Mouse (Mus musculus): ENCODE measurements at regions not wholly inside any gene's neighbourhood (a gene's known extent, or its start where the extent isn't known, plus 50 kb on each side); places are given as distances from the start of the nearest gene placed in this dataset.

DNA sequence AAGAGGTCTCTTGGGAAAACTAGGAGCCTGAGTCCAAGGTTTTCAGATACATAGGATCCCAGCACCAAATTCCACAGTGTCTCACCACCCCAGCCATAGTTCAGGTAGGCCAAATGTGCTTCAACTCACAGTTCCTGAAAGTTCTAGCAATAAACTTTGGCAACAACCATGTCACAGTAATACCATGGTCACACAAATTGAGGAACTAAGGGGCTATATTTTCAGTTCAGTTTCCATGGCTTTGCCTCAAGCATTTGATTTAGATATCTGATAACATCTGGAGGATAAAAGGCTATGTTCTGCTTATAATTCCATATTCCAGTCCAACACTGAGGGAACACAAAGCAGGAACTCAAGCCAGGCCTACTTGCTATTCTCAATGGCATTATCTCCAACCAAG lies 256.2 kb upstream of the Erbb4 start:
- H3K4me1 ChIP-seq (replicated peaks) = no peaks in the 10 kb centered on the region; the same call in 1 of the 2 replicates
- H3K27me3 ChIP-seq = no peaks in the 10 kb centered on the region
- H3K9me3 ChIP-seq = no peaks in the 10 kb centered on the region
- no peak overlapping the region for H3K27ac ChIP-seq (replicated peaks)
- no peak for ATAC-seq (ENCODE audit: low read depth)
- no peak overlapping the region for H3K9ac ChIP-seq
- no peak overlapping the region for H3K4me2 ChIP-seq
- H3K36me3 ChIP-seq = no peaks in the 10 kb centered on the region
- H3K4me3 ChIP-seq = no peak overlapping the region

DNA sequence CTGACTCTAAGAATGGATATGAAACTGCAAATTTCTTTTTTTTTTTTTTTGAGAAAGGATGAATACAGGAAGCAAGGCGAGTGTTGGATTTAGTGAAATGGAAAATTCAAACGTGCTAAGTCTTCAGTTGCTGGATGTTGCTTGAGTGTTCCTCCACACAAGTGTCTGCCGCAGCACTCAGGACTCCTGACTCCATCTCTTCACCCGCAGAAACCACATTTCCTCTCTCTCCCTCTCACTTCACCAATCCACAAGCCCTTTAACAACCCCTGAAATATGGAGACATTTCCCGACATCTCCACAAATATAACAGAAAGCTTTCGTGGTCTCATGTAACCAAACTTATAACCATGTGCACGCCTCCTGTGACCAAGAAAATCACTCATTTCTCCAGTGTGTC lies 249.7 kb upstream of the Erbb4 start:
- no peaks in the 10 kb centered on the region for H3K9me3 ChIP-seq
- no peaks in the 10 kb centered on the region for H3K27me3 ChIP-seq
- H3K36me3 ChIP-seq = no peaks in the 10 kb centered on the region
- H3K27ac ChIP-seq (replicated peaks) = no peak overlapping the region
- no peak overlapping the region for H3K4me3 ChIP-seq
- H3K9ac ChIP-seq = no peak overlapping the region
- WGBS = 86% methylated on average over 7 of the region's 7 CpGs
- no peak for ATAC-seq (ENCODE audit: low read depth)
- no peaks in the 10 kb centered on the region; the same call in 1 of the 2 replicates for H3K4me1 ChIP-seq (replicated peaks)
- H3K4me2 ChIP-seq = no peak overlapping the region

DNA sequence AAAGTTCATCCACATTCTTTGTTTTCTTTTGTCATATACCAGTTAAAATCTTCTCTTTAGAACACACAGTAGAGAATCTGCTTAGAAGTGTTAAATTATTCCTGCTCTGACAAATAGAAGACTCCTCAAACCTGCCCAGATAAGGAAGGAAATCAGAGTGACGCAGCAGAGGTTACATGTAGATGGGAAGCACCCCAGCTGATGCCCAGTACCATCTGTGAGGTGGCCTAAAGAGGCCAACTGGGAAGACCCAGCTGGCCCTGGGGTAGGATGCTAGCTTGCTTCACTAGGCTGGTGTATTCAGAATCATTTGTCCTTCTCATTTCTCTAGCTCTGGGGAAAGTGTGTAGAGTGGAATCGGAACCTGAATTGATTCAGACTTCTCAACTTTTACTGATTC lies 242.6 kb upstream of the Erbb4 start:
- H3K9ac ChIP-seq = no peak overlapping the region
- no peaks in the 10 kb centered on the region for H3K4me1 ChIP-seq (replicated peaks)
- no peaks in the 10 kb centered on the region for H3K36me3 ChIP-seq
- no peaks in the 10 kb centered on the region for H3K9me3 ChIP-seq
- H3K4me2 ChIP-seq = no peak overlapping the region
- no peak overlapping the region for H3K4me3 ChIP-seq
- H3K27me3 ChIP-seq = no peaks in the 10 kb centered on the region
- ATAC-seq (ENCODE audit: low read depth) = no peak
- no peak overlapping the region for H3K27ac ChIP-seq (replicated peaks)
- WGBS = 80% methylated on average over 2 of the region's 2 CpGs

DNA sequence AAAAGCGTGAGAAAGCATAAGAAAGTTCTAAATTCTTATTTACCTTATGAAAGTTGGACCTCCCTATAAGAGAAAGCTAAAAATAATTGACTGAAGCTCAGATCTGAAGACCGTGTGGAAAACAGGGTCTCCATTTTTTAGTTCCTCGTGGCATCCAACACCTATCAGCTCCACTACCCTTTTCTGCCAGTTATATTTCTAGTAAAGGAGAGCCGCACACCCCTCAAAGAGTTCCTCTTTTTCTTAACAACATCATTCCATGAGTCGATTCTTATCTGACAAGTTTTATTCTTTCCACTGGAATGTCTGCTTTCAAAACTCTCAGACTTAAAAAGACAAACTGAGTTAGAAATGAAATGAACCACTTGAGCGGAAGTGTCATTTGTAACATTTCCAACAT lies 242.0 kb upstream of the Erbb4 start:
- Histone ChIP-seq H3K36me3 (no peaks in the 10 kb centered on the region), H3K4me2 (no peak overlapping the region)

DNA sequence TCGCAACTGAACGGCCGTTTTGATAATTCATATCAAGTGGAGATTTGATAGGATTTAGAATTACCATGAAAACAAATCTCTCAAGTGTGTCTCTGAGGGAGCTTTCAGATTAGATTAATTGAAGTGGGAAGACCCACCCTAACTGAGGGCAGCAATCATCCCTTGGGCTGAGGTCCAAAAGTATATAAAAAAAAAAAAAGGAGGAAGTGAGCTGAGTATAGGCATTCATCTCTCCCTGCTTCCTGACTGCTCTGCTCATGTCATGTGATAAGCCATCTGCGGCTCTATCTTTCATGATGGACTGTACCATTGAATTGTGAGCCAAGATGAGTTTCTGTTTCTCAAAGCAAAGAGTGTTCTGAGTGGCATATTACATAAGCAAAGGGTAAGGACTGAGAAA lies 234.2 kb upstream of the Erbb4 start:
- H3K27me3 ChIP-seq = no peaks in the 10 kb centered on the region
- H3K27ac ChIP-seq (replicated peaks) = no peak overlapping the region
- no peak overlapping the region for H3K4me3 ChIP-seq
- no peaks in the 10 kb centered on the region for H3K36me3 ChIP-seq
- H3K4me2 ChIP-seq = no peak overlapping the region
- no peaks in the 10 kb centered on the region for H3K9me3 ChIP-seq
- ATAC-seq (ENCODE audit: low read depth) = no peak
- H3K9ac ChIP-seq = no peak overlapping the region
- 90% methylated on average over 4 of the region's 4 CpGs for WGBS
- H3K4me1 ChIP-seq (replicated peaks) = no peaks in the 10 kb centered on the region

More for the DNA sequence above, 242.0 kb upstream of the Erbb4 start:
- ATAC-seq (ENCODE audit: low read depth) = no peak
- no peak overlapping the region for H3K9ac ChIP-seq
- no peak overlapping the region for H3K4me3 ChIP-seq
- no peaks in the 10 kb centered on the region for H3K9me3 ChIP-seq
- WGBS = 92% methylated on average over 6 of the region's 6 CpGs
- no peaks in the 10 kb centered on the region for H3K4me1 ChIP-seq (replicated peaks)
- H3K27ac ChIP-seq (replicated peaks) = no peak overlapping the region
- H3K27me3 ChIP-seq = no peaks in the 10 kb centered on the region

DNA sequence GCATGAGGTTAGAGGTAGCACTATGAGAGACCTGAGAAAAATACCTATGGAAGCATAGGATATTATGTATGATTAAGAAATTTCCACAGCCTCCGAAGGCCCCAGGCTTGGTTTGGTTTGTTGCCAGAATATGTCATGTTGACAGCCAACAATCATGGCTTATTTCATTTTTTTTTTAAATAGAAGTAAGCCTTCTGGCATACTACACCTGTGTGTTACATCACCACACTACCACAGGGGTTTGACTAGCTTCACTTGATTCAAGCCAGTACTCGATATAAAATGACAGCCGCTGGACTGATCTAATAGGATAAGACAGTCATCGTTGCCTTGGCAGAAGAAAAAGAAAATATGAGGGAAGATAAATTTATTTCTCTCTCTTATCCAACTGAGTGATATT lies 232.6 kb upstream of the Erbb4 start:
- Histone ChIP-seq H3K9ac (no peak overlapping the region), H3K4me2 (no peak overlapping the region), H3K27ac (replicated peaks) (no peak overlapping the region), H3K4me3 (no peak overlapping the region), H3K9me3 (no peaks in the 10 kb centered on the region), H3K4me1 (replicated peaks) (no peaks in the 10 kb centered on the region), H3K36me3 (no peaks in the 10 kb centered on the region), H3K27me3 (no peaks in the 10 kb centered on the region)
- no peak for ATAC-seq (ENCODE audit: low read depth)
- WGBS = 95% methylated on average over 4 of the region's 4 CpGs

DNA sequence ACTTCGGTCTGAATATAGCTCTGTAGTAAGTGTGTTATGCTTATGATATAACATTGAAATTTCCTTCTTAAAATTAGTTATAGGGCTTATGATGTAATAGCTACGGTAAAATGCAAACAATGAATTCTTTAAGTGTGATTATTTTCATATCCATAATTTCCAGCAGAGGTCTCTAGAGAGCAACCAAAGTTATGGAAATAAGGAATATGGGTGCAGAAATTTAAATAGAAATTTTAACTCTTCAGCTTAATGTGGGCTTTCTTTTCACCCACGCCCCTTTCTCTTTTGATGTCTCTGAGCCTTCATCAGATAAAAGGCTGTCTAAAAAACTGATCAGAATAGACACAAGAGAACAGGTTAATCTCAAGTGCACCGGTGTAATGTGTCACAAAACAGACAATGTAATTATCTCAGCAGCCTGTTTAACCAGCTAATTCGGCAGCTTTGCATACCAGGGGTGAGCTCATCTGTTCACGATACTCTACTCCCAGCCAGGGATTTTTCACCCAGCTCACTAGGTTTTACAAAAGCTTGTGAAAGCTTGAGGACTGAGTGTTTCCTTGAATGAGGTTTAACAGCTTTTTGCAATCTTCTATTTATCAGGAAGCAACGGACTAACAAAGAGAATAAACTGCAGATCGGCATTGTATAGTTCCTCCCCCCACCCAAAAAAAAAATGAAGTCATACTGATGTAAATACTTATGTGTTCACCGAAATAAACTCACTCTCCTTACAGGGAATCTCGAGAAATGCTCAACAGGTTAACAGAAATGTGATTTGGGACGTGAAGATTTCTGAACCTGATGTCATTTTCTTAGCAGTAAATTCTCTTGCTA lies 223.8 kb upstream of the Erbb4 start:
- Histone ChIP-seq H3K4me2 (0 out of 2 replicates have a peak overlapping the region, but pooled peaks have one; percentile 14), H3K27ac (replicated peaks) (no peak overlapping the region), H3K9me3 (no peaks in the 10 kb centered on the region), H3K36me3 (no peaks in the 10 kb centered on the region), H3K4me1 (replicated peaks) (no peaks in the 10 kb centered on the region), H3K4me3 (no peak overlapping the region), H3K9ac (no peak overlapping the region), H3K27me3 (no peaks in the 10 kb centered on the region)
- no peak for ATAC-seq (ENCODE audit: low read depth)
- WGBS = 63% methylated on average over 11 of the region's 11 CpGs

DNA sequence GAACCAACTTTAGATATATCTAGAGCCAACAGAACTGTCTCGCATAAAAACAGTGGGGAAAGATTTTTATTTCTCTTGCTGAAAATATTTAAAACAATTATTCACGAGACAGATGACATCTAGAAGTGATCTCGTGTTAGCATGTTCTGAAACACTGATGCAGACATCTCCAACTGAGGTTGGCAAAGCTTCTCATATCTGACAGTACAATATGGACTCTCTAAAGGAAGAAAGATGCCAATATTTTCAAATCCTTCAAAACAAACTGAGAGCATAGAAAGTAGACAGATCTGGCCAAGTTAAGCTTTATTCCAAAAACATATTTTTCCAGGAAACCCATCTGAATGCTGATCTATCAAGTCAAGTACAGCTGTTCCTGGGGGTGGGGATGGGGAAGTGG lies 221.5 kb upstream of the Erbb4 start:
- Histone ChIP-seq H3K36me3 (no peaks in the 10 kb centered on the region), H3K27ac (replicated peaks) (no peak overlapping the region), H3K4me3 (no peak overlapping the region), H3K9me3 (no peaks in the 10 kb centered on the region), H3K4me2 (no peak overlapping the region), H3K9ac (no peak overlapping the region), H3K4me1 (replicated peaks) (no peaks in the 10 kb centered on the region), H3K27me3 (no peaks in the 10 kb centered on the region)
- ATAC-seq (ENCODE audit: low read depth) = no peak
- WGBS = 85% methylated on average over 3 of the region's 3 CpGs

DNA sequence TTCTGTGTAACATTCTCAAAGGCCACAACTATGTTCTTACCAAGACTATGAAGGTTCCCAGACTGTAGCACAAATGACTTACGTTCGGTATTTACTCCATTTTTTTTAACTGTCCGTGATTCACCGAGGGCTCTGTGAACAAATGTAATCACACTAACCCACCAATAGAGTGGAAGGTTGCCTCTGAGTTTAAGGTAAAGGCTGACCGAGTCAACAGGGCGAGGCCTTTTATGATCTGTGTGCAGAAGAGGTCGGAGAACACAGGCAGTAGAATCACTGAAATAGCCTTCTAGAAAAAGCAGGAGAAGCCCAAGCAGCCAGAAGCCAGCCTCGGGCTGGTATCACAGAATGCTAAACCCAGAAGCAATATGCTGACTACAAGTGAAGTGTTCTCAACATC lies 218.9 kb upstream of the Erbb4 start:
- no peak overlapping the region for H3K27ac ChIP-seq (replicated peaks)
- H3K4me1 ChIP-seq (replicated peaks) = no peaks in the 10 kb centered on the region
- no peaks in the 10 kb centered on the region for H3K27me3 ChIP-seq
- 87% methylated on average over 8 of the region's 8 CpGs for WGBS
- H3K36me3 ChIP-seq = no peaks in the 10 kb centered on the region
- H3K4me3 ChIP-seq = no peak overlapping the region
- no peak overlapping the region for H3K4me2 ChIP-seq
- ATAC-seq (ENCODE audit: low read depth) = no peak
- no peak overlapping the region for H3K9ac ChIP-seq
- H3K9me3 ChIP-seq = no peaks in the 10 kb centered on the region

DNA sequence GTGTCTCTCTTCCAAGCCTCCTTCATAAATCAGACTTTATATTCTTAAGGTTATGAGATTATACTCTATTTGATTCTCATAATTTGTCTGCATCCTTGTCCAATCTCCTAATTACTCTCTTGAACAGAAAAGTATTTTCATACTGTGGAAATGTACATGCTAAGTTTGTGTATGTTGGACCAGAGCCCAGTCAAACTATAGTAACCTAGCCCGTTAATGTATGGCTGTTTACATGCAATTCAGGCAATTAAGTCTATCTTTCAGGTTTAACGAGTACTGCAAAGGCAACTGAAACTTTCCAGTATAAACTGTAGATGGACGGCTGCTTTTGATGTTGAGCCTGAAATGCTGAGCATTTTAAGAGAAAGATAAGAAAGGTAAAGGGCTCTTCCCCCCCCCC lies 211.7 kb upstream of the Erbb4 start:
- no peak overlapping the region for H3K4me3 ChIP-seq
- H3K27ac ChIP-seq (replicated peaks) = no peak overlapping the region
- ATAC-seq (ENCODE audit: low read depth) = no peak
- H3K4me2 ChIP-seq = no peak overlapping the region
- no peaks in the 10 kb centered on the region; the same call in 1 of the 2 replicates for H3K9me3 ChIP-seq
- H3K27me3 ChIP-seq = no peaks in the 10 kb centered on the region
- no peaks in the 10 kb centered on the region for H3K36me3 ChIP-seq
- 82% methylated on average over 3 of the region's 3 CpGs for WGBS
- H3K9ac ChIP-seq = no peak overlapping the region
- H3K4me1 ChIP-seq (replicated peaks) = no peaks in the 10 kb centered on the region

DNA sequence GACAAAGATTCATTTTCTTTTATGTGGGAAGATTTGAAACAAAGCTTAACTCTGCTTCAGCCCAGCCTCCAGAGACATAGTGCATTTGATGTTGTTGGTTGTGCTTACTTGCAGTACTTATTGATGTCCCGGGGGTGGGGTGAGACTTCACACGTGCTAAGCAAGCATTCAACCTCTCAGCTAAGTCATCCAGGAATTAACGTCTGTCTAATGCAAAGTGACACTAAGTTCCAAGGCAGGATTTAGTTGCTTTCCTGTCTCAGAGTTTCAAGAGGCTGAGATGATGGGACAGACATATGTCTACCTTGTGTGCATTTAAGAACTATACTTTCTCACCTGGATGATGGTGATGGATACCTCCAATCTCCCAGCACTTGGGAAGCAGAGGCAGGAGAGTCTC lies 189.0 kb upstream of the Erbb4 start:
- no peaks in the 10 kb centered on the region for H3K36me3 ChIP-seq
- H3K4me2 ChIP-seq = no peak overlapping the region
- H3K27ac ChIP-seq (replicated peaks) = no peak overlapping the region
- ATAC-seq (ENCODE audit: low read depth) = no peak
- WGBS = 83% methylated on average over 3 of the region's 3 CpGs
- H3K4me1 ChIP-seq (replicated peaks) = no peaks in the 10 kb centered on the region
- H3K27me3 ChIP-seq = no peaks in the 10 kb centered on the region
- no peak overlapping the region for H3K9ac ChIP-seq
- H3K4me3 ChIP-seq = no peak overlapping the region
- H3K9me3 ChIP-seq = no peaks in the 10 kb centered on the region

DNA sequence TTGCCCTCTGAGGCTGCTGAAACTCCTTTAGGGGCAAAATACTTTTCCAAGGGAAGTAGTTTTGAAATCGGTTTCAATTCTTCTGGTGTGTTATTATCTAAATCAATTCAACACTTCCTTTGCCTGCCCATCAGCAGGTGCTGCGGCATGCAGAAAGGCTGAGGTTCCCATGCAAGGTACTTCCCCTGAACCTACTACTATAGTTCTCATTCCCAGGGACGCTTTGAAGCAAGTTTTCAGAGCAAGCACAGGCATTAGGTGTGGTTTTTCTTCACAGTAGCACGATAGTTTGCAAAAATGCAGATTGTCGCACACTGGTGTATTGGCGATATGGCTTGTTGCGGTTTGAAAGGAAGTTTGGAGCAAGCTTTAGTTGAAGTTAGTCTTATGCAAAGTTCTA lies 183.5 kb upstream of the Erbb4 start:
- WGBS = 90% methylated on average over 7 of the region's 7 CpGs
- ATAC-seq (ENCODE audit: low read depth) = no peak
- no peak overlapping the region for H3K4me3 ChIP-seq
- no peak overlapping the region for H3K27ac ChIP-seq (replicated peaks)
- no peaks in the 10 kb centered on the region for H3K4me1 ChIP-seq (replicated peaks)
- no peaks in the 10 kb centered on the region for H3K27me3 ChIP-seq
- no peak overlapping the region for H3K4me2 ChIP-seq
- no peaks in the 10 kb centered on the region for H3K36me3 ChIP-seq
- H3K9me3 ChIP-seq = no peaks in the 10 kb centered on the region
- no peak overlapping the region for H3K9ac ChIP-seq

DNA sequence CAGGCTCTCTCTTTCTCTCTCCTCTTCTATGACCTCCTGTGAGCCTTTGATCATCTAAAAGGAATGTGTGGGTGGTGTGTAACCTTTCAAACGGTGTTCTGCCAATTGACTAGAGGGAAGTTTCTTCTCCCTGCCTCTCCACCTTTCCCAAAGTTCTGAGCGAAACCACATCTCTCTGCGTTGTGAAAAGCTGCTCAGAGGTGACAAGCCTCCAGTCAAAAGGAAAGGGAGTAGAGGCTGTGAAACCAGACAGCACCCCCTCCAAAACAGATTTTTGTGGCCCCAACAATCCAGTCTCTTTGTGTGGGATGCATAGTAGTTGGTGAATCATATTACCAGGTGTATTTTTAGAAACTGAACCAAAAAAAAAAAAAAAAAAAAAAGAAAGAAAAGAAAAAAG lies 178.5 kb upstream of the Erbb4 start:
- WGBS = 45% methylated on average over 3 of the region's 3 CpGs
- H3K4me1 ChIP-seq (replicated peaks) = no peaks in the 10 kb centered on the region
- ATAC-seq (ENCODE audit: low read depth) = no peak

More for the DNA sequence above, 178.5 kb upstream of the Erbb4 start:
- Histone ChIP-seq H3K4me2 (no peak overlapping the region), H3K4me3 (no peak overlapping the region), H3K27me3 (no peaks in the 10 kb centered on the region), H3K9me3 (no peaks in the 10 kb centered on the region), H3K9ac (no peak overlapping the region), H3K36me3 (no peaks in the 10 kb centered on the region), H3K27ac (replicated peaks) (no peak overlapping the region)
